Mouse (Mus musculus) embryonic facial prominence, embryonic 10.5 days (tissue): ENCODE measurements around the gene Cln3. TPM values are rescaled to one million over a fixed set of nuclear protein-coding genes. Genes with fewer than 3 reads are reported as not detected.

Experiments
- DNase-seq: peaks from one replicate; pipeline ENCODE4 v3.0.0-alpha.2; 2017; ENCODE audit warnings: low spot score
- H3K27ac ChIP-seq: fragments of 300-500 bp; sonication (generic); replicated peaks from 2 replicates; pipeline ENCODE4 v1.5.1; 2016; ENCODE audit warnings: mild to moderate bottlenecking
- H3K27me3 ChIP-seq: fragments of 300-500 bp; sonication (generic); replicated peaks from 2 replicates; pipeline ENCODE4 v1.6.1; 2016; ENCODE audit warnings: low read depth, mild to moderate bottlenecking; ENCODE audit not compliant: poor library complexity, severe bottlenecking
- H3K36me3 ChIP-seq: fragments of 300-500 bp; sonication (generic); replicated peaks from 2 replicates; pipeline ENCODE4 v1.6.1; 2016; ENCODE audit warnings: mild to moderate bottlenecking, moderate library complexity
- H3K4me1 ChIP-seq: fragments of 300-500 bp; sonication (generic); 2 replicates; pipeline ENCODE4 v1.6.1; 2016
- H3K4me3 ChIP-seq: fragments of 300-500 bp; sonication (generic); 2 replicates; pipeline ENCODE4 v1.5.1; 2016; ENCODE audit warnings: mild to moderate bottlenecking, moderate library complexity
- H3K9me3 ChIP-seq: fragments of 300-500 bp; sonication (generic); 2 replicates; pipeline ENCODE4 v1.6.1; 2016; ENCODE audit warnings: mild to moderate bottlenecking
- WGBS: fragments of 180-500 bp; shearing (Covaris S2); methylation state at CpG from one replicate; pipeline ENCODE4 v1.1.7; 2016; 5-methylcytosine and 5-hydroxymethylcytosine counted together
- polyA plus RNA-seq: library from polyadenylated mRNA; unstranded; fragments of >200 nt; fragmentation: Nextera tagmentation; extraction: Ambion mirVana; gene quantifications from 2 replicates; pipeline ENCODE4 v1.2.1, GENCODE M21; 2016

Gene Cln3
- polyA plus RNA-seq, 1 experiment from 2014 or later: 22.9 TPM

- Histone ChIP-seq H3K27me3 (no peaks in the 10 kb centered on the region), H3K27ac (no peak overlapping the region), H3K36me3 (no peaks in the 10 kb centered on the region), H3K9me3 (no peaks in the 10 kb centered on the region), H3K4me3 (no peak overlapping the region), H3K4me1 (no peaks in the 10 kb centered on the region)
- WGBS: 77% methylated on average over 3 of the region's 3 CpGs
- no peak for DNase-seq
Observed at GRCm38 (mm10) chr7:126616707-126617106, 31.1 kb upstream of the Cln3 start.

GRCm38 (mm10) chr7:126612736-126613135 lies 27.1 kb upstream of the Cln3 start:
- no peaks in the 10 kb centered on the region for H3K4me1 ChIP-seq
- H3K27me3 ChIP-seq: no peaks in the 10 kb centered on the region
- no peaks in the 10 kb centered on the region for H3K36me3 ChIP-seq
- H3K27ac ChIP-seq: no peak overlapping the region
- no peak for DNase-seq
- H3K9me3 ChIP-seq: no peaks in the 10 kb centered on the region
- H3K4me3 ChIP-seq: no peak overlapping the region
- WGBS: 73% methylated on average over 3 of the region's 3 CpGs

- Histone ChIP-seq H3K36me3 (no peaks in the 10 kb centered on the region), H3K4me1 (peaks cover 3% of the 10 kb centered on the region; the same call in 1 of the 2 replicates), H3K27me3 (no peaks in the 10 kb centered on the region), H3K27ac (no peak overlapping the region), H3K4me3 (no peak overlapping the region), H3K9me3 (no peaks in the 10 kb centered on the region)
- DNase-seq: no peak
- 86% methylated on average over 5 of the region's 5 CpGs for WGBS
Observed at GRCm38 (mm10) chr7:126607796-126608195, 22.2 kb upstream of the Cln3 start.

GRCm38 (mm10) chr7:126607064-126607463 lies 21.4 kb upstream of the Cln3 start:
- Histone ChIP-seq H3K4me3 (no peak overlapping the region), H3K4me1 (peaks cover 3% of the 10 kb centered on the region), H3K27ac (no peak overlapping the region), H3K36me3 (no peaks in the 10 kb centered on the region), H3K9me3 (no peaks in the 10 kb centered on the region), H3K27me3 (no peaks in the 10 kb centered on the region)
- WGBS: 76% methylated on average over 3 of the region's 3 CpGs
- no peak for DNase-seq

- H3K9me3 ChIP-seq: no peaks in the 10 kb centered on the region
- no peaks in the 10 kb centered on the region for H3K27me3 ChIP-seq
- DNase-seq: no peak
- peaks cover 6% of the 10 kb centered on the region for H3K4me1 ChIP-seq
- no peak overlapping the region for H3K4me3 ChIP-seq
- no peaks in the 10 kb centered on the region for H3K36me3 ChIP-seq
- 85% methylated on average over 5 of the region's 5 CpGs for WGBS
- H3K27ac ChIP-seq: no peak overlapping the region
Observed at GRCm38 (mm10) chr7:126606611-126607010, 21.0 kb upstream of the Cln3 start.

- 86% methylated on average over 3 of the region's 3 CpGs for WGBS
- Histone ChIP-seq H3K4me1 (peaks cover 9% of the 10 kb centered on the region), H3K27me3 (no peaks in the 10 kb centered on the region), H3K27ac (no peak overlapping the region), H3K9me3 (no peaks in the 10 kb centered on the region), H3K36me3 (no peaks in the 10 kb centered on the region), H3K4me3 (no peak overlapping the region)
- DNase-seq: no peak
Observed at GRCm38 (mm10) chr7:126602650-126603049, 17.0 kb upstream of the Cln3 start.

GRCm38 (mm10) chr7:126601896-126602295 lies 16.3 kb upstream of the Cln3 start:
- Histone ChIP-seq H3K9me3 (no peaks in the 10 kb centered on the region), H3K4me1 (peaks cover 6% of the 10 kb centered on the region), H3K27ac (0 out of 2 replicates have a peak overlapping the region, but pooled peaks have one; percentile 6), H3K36me3 (no peaks in the 10 kb centered on the region), H3K27me3 (no peaks in the 10 kb centered on the region), H3K4me3 (no peak overlapping the region)
- DNase-seq: no peak
- 41% methylated on average over 5 of the region's 5 CpGs for WGBS

- Histone ChIP-seq H3K27me3 (no peaks in the 10 kb centered on the region), H3K4me1 (peaks cover 6% of the 10 kb centered on the region; the same call in 1 of the 2 replicates), H3K9me3 (no peaks in the 10 kb centered on the region), H3K4me3 (no peak overlapping the region), H3K27ac (no peak overlapping the region), H3K36me3 (no peaks in the 10 kb centered on the region)
- DNase-seq: no peak
- WGBS: 82% methylated on average over 6 of the region's 6 CpGs
Observed at GRCm38 (mm10) chr7:126598919-126599318, 13.3 kb upstream of the Cln3 start.

GRCm38 (mm10) chr7:126596414-126596813 lies 10.8 kb upstream of the Cln3 start:
- DNase-seq: no peak
- H3K4me1 ChIP-seq: 0 out of 2 replicates have a peak, but pooled peaks cover under 1% of the 10 kb centered on the region
- H3K9me3 ChIP-seq: no peaks in the 10 kb centered on the region
- WGBS: 73% methylated on average over 6 of the region's 6 CpGs
- no peak overlapping the region for H3K27ac ChIP-seq
- H3K27me3 ChIP-seq: peaks cover 4% of the 10 kb centered on the region; the same call in 1 of the 2 replicates
- no peak overlapping the region for H3K4me3 ChIP-seq
- no peaks in the 10 kb centered on the region for H3K36me3 ChIP-seq

- no peaks in the 10 kb centered on the region for H3K9me3 ChIP-seq
- no peaks in the 10 kb centered on the region for H3K36me3 ChIP-seq
- no peak overlapping the region for H3K4me3 ChIP-seq
- H3K4me1 ChIP-seq: no peaks in the 10 kb centered on the region
- H3K27me3 ChIP-seq: peaks cover 4% of the 10 kb centered on the region; the same call in 1 of the 2 replicates
- no peak for DNase-seq
- no peak overlapping the region for H3K27ac ChIP-seq
- WGBS: 86% methylated on average over 5 of the region's 5 CpGs
Observed at GRCm38 (mm10) chr7:126595890-126596289, 10.3 kb upstream of the Cln3 start.

GRCm38 (mm10) chr7:126594862-126595561 lies 9.4 kb upstream of the Cln3 start, which contains the start of gene Il27:
TSS of gene Il27 (minus strand) at chr7:126594941.
- Histone ChIP-seq H3K27ac (no peak within 1 kb of the TSS), H3K36me3 (no peaks in the 10 kb centered on the region), H3K27me3 (peaks cover 4% of the 10 kb centered on the region; the same call in 1 of the 2 replicates), H3K4me3 (no peak within 1 kb of the TSS), H3K4me1 (no peaks in the 10 kb centered on the region), H3K9me3 (no peaks in the 10 kb centered on the region)
- no peak for DNase-seq
- WGBS: 85% methylated on average over 11 of the region's 11 CpGs

GRCm38 (mm10) chr7:126587779-126588178 lies 2.2 kb upstream of the Cln3 start:
- H3K4me1 ChIP-seq: peaks cover 26% of the 10 kb centered on the region
- peak overlapping the region; percentile 71 for H3K27ac ChIP-seq
- peak; percentile 85 for DNase-seq
- no peaks in the 10 kb centered on the region for H3K36me3 ChIP-seq
- H3K4me3 ChIP-seq: peak overlapping the region; percentile 45
- H3K27me3 ChIP-seq: peaks cover 45% of the 10 kb centered on the region
- 4% methylated on average over 16 of the region's 16 CpGs for WGBS
- no peaks in the 10 kb centered on the region for H3K9me3 ChIP-seq

- Histone ChIP-seq H3K4me3 (no peak overlapping the region), H3K9me3 (no peaks in the 10 kb centered on the region), H3K4me1 (peaks cover 35% of the 10 kb centered on the region), H3K27ac (no peak overlapping the region), H3K36me3 (no peaks in the 10 kb centered on the region), H3K27me3 (peaks cover 45% of the 10 kb centered on the region)
- no peak for DNase-seq
- WGBS: 66% methylated on average over 8 of the region's 8 CpGs
Observed at GRCm38 (mm10) chr7:126586839-126587238, 1.2 kb upstream of the Cln3 start.
